Mouse (Mus musculus) myocyte (in vitro differentiated cells): ENCODE results near the gene Khk.

Experiments used
- CEBPB ChIP-seq: IDR thresholded peaks from 2 replicates; pipeline ENCODE4 v1.6.1; 2011; ENCODE audit warnings: mild to moderate bottlenecking, moderate library complexity; ENCODE audit not compliant: poor library complexity, insufficient read depth, severe bottlenecking
- E2F4 ChIP-seq: IDR thresholded peaks from one replicate; pipeline ENCODE4 v1.6.1; 2011; ENCODE audit warnings: mild to moderate bottlenecking, control low read depth, moderate library complexity; ENCODE audit not compliant: insufficient read depth
- MAX ChIP-seq: IDR thresholded peaks from one replicate; pipeline ENCODE4 v1.6.1; 2011; ENCODE audit warnings: low read depth, mild to moderate bottlenecking, control low read depth
- MYOD1 ChIP-seq, 3 experiments: IDR thresholded peaks; one replicate each; pipeline ENCODE4 v1.6.1; 2011; ENCODE audit warnings: control low read depth in 2 of 3, low read depth in 2 of 3, mild to moderate bottlenecking in 2 of 3, moderate library complexity in 1 of 3; ENCODE audit not compliant: insufficient read length in 2 of 3, control insufficient read depth in 1 of 3
- MYOG ChIP-seq, 3 experiments: IDR thresholded peaks; one replicate each; pipeline ENCODE4 v1.6.1; 2011; ENCODE audit warnings: control low read depth in 2 of 3, low read depth in 2 of 3, mild to moderate bottlenecking in 2 of 3; ENCODE audit not compliant: insufficient read length in 2 of 3, control insufficient read depth in 1 of 3, insufficient read depth in 1 of 3
- POLR2A ChIP-seq: IDR thresholded peaks from one replicate; pipeline ENCODE4 v1.6.1; 2011; ENCODE audit warnings: low read depth, mild to moderate bottlenecking, control low read depth, moderate library complexity; ENCODE audit not compliant: insufficient read length
- POLR2AphosphoS2 ChIP-seq: IDR thresholded peaks from one replicate; pipeline ENCODE4 v1.6.1; 2011; ENCODE audit warnings: low read depth, control low read depth; ENCODE audit not compliant: insufficient read length
- SRF ChIP-seq: IDR thresholded peaks from one replicate; pipeline ENCODE4 v1.6.1; 2011; ENCODE audit warnings: low read depth; ENCODE audit not compliant: control insufficient read depth, insufficient read length
- TCF12 ChIP-seq: IDR thresholded peaks from one replicate; pipeline ENCODE4 v1.6.1; 2011; ENCODE audit warnings: mild to moderate bottlenecking, control low read depth; ENCODE audit not compliant: poor library complexity, insufficient read depth, severe bottlenecking
- TCF3 ChIP-seq: IDR thresholded peaks from one replicate; pipeline ENCODE4 v1.6.1; 2011; ENCODE audit warnings: low read depth, control low read depth; ENCODE audit not compliant: insufficient read length
- USF1 ChIP-seq: IDR thresholded peaks from one replicate; pipeline ENCODE4 v1.6.1; 2011; ENCODE audit warnings: low read depth, mild to moderate bottlenecking, control low read depth, moderate library complexity

GRCm38 (mm10) chr5:30914849-30915248 lies 6.4 kb upstream of the Khk start:
- TF ChIP-seq TCF12 = no peak
- no peak for TF ChIP-seq E2F4
- TF ChIP-seq POLR2AphosphoS2 = no peak
- TF ChIP-seq POLR2A = no peak
- no peak for TF ChIP-seq MAX
- no peak for TF ChIP-seq USF1
- no peak for TF ChIP-seq MYOD1 (IDR thresholded peaks at IDR 0.05; ENCODE audit: control insufficient read depth in 1 of 3, insufficient read length in 2 of 3, low read depth in 2 of 3)
- TF ChIP-seq CEBPB = no peak
- no peak for TF ChIP-seq SRF
- TF ChIP-seq MYOG (IDR thresholded peaks at IDR 0.05; ENCODE audit: control insufficient read depth in 1 of 3, insufficient read depth in 1 of 3, insufficient read length in 2 of 3, low read depth in 2 of 3) = no peak
- TF ChIP-seq TCF3 = no peak
